Mouse (Mus musculus): Measurements from ENCODE around the gene Rbm19.
A peak's percentile ranks its signal among the peaks of the same experiment; 100 is the strongest.
"Not testable (repeated sequence)": the region's sequence is repeated elsewhere in the genome, so short reads cannot be mapped to it uniquely, and the experiment has no call there.

Gene Rbm19

DNA sequence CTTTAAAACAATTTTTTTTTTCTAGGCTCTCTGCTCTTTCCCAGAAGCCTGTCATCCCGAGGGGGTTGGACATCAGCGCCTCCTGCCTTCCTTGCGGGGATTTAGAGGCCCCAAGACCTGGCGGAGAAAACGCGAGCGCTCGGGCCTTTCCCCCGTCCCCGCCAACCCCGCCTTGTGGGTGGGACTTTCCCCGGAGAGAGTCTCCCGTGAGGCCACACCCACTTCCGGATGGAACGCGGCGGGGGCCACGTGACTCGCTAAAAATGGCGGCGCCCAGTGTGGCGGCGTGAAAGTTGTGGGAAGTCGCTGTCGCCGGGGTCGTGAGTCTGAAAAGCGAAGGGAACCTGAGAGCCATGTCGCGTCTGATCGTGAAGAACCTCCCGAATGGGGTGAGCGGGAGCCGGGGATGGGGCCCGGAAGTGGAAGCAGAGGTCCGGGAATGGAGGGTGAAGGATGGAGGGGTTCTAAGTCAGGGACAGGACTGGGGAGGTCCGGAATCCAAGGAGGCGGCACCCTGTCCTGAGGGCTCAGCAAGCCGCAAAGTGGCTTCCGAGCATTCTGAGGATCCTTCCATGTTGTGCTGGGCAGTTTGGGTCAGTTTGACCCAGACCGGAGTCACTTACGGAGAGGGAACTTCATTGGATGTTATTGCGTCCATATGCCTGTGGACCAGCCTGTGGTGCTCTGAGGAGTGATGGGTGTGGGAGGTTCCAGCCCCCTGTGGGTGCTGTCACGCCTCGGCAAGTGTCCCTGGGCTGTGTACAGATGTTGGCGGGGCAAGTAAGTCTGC is at the start of gene Rbm19:
TSS of gene Rbm19 (plus strand) at position 205 of the 790 bp plus-strand sequence.
- peak; percentile 85 for DNase-seq (ENCODE audit: low read depth, low spot score)

DNA sequence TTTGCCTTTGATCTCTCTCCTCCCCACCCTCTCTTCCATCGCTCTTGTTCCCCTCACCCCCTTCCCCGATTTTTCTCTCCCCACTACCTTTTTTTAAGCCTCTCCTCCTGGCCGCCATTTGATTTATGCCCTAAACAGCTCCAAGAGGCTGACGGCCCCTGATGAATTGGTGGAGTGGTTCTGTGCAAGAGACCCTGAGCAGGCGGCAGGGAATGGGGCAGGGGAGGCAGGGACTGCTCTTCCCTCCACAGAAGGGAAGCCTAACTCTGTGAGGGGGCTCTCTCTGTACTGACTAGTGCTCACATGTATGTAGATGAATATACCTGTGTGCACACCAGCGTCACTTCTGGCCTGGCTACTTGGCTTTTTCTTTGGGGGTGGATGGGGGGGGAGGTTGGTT is 49.0 kb upstream of the Rbm19 start:
- DNase-seq (ENCODE audit: low read depth, low spot score): no peak

DNA sequence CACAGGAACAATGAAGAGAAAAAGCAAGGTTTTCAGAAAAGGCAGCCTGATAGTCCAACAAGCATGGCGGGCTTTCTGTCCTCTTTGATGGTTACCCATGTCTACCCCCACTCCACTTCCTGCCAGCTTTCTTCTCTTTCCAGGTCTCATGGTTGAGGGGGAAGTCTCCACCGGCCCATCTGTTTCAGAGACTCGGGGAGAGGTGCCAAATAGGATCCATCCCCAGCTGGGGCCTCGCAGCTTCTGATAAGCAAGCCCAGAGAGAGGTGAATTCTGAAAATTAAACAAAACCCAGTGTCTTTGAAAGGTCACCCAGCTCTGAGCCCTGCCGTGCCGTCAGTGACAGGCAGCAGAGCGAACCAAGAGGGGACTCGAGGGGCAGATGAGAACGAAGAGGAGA is 42.2 kb upstream of the Rbm19 start:
- no peak for DNase-seq (ENCODE audit: low read depth, low spot score)

DNA sequence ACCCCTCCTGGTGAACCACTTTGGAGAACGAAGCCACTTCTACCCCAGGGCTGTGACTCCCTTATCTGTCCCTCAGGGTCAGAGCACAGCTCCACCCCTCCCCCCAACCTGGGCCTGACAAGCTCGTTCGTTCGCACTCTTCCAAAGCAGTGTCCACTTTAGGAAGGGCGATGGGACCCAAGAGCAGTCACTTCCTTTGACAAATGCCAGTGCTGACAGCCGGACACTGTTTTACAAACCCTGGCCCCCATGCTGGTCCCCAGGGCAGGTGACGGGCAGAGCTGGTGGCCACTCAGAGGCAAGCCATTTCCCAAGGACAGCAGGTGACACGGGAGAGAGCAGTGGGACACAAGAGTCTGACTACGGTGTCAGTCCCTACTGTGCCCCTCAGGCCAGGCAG is 36.2 kb upstream of the Rbm19 start:
- no peak for DNase-seq (ENCODE audit: low read depth, low spot score)

DNA sequence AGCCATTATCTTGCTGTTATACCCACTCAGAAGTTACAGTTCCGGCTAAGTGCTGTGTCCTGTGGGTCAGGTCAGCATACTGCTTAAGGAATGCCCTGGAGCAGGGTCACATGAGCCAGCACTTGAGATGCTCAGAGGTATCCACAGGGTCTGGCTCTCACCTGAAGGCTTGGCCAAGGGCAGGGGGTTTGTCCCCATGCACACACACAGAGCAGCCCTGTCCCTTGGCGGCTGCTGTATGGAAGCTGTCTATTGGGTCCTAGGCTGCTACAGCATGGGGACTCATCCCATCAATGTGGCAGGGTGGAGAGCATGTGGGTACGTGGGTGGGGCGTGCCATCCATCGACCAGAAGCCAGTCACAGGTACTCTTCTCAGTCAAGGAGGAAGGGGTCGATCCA is 35.8 kb upstream of the Rbm19 start:
- DNase-seq (ENCODE audit: low read depth, low spot score): no peak

DNA sequence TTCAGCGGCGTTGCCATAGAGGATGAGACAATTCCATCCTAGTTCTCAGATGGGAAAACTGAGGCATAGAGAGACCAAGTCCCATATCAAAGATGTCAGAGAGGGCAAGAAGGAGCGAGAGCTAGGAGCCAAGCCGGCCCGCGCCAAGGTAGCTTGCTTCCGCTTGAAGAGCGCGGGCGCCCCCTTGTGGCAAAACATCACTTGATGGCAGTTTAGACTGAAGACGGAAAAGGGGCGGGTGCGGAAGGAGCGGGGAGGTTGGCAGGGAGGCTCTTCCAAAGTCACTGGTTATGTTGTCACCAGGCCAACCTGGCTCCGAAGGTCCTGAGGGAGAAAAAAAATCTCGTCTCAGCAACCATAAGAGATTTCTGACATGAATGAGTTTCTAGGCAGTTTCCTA is 27.7 kb upstream of the Rbm19 start:
- DNase-seq (ENCODE audit: low read depth, low spot score): peak; percentile 57

DNA sequence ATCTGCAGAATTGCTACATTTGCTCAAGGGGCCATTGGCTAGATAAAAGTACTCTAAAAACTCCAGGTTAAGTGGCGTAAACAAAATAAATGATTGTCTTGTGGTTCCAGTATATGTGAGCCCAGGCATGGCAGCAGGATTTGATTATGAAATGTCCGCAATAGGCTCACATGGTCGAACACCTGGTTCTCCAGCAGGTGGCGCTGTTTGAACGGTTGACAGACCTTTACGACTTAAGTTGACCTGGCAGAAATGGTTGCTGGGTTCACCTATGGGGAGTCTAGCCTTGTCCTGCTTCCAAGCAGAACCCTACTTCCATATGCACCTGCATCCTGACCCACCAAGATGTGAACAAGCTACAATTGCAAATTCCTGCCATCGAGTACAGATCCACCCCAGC is 21.7 kb upstream of the Rbm19 start:
- no peak for DNase-seq (ENCODE audit: low read depth, low spot score)

DNA sequence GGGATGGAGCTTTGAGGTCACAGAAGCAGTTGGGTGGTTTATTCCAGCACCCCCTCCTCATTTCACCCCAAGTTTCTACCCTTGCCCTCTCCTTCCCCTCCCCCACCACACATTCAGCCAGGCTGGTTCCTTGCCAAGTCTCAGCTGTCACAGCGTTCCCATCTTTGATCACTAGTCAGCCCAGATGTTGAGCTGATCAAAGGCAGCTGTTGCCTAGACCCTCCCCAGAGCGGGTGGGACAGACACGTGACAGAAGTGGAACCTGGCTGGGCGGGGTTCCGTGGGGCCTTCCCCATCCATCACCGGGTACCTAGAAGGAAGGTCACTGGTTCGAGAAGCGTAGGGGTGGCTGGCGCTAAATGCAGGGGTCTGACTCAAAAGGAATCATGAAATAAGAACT is 19.2 kb upstream of the Rbm19 start:
- DNase-seq (ENCODE audit: low read depth, low spot score): no peak

DNA sequence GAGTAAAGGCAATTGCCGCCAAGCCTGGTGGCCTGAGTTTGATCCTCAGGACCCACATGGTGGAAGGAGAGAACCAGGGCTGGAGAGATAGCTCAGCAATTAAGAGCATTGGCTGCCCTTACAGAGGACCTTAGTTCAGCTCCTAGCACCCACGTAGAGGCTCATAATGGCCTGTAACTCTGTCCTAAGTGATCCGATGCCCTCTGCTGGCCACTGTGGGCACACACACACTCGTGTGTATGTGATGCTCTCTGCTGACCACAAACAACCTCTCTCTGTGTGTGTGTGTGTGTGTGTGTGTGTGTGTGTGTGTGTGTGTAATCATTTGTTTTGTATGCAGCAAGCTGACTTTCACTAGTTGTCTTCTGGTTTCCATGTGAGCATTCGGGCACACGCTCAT is 15.5 kb upstream of the Rbm19 start:
- no peak for DNase-seq (ENCODE audit: low read depth, low spot score)

DNA sequence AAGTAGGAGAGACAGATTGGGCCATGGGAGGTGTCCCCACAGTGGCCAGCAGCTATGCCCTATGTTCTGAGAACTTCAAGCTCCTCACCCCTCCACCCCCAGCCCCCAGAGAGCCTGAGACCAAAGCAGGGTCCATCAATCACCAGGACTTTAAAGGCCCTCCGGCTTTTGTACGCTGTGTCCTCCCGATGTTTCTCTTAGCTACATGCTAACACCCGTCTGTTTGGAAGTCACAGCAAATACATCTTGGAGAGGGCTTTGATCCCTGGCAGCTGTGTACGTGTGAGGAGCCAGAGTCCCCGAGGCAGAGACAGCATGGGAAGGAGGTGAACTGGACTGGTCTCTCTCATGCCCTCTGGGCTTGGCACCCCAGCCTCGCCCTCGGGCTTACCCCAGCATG is 14.2 kb upstream of the Rbm19 start:
- no peak for DNase-seq (ENCODE audit: low read depth, low spot score)

DNA sequence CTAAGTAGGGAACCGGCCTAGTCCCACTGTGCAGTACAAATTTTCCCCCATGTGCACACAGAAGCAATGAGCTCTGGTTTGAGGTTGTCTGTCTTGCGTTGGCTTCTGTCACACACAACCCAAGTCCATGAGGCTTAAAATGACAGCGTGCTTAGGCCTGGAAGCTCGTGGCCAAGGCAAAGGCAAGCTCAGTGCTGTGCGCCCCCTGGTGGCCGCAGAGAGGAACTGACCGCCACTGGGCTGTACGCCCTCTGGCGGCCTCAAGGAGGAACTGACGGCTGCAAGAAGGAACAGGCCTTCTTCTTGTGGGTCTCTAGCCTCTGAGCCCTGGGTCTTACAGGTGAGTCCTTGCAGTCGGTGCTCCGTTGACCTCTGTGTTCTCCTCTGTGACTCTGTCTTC is 13.5 kb upstream of the Rbm19 start:
- no peak for DNase-seq (ENCODE audit: low read depth, low spot score)

DNA sequence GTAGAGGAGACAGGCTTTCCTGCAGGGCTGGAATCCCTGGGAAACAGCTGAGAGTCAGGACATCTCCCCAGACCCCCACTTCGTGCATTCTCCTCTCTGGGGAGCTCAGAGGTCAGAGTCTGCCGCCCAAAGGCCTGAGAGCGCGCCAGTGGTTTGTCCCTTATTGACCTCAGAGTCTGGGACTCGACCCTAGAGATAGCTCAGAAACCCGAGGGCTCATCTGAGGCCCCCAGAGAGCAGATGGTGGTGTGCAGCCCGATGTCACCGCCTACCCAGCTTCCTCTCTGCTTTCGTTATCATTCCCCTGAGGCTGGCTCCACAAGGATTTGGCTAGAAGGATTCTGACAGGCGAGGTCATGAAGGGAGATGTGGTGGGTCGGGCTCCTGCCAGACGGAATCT is 12.8 kb upstream of the Rbm19 start:
- DNase-seq (ENCODE audit: low read depth, low spot score): no peak

DNA sequence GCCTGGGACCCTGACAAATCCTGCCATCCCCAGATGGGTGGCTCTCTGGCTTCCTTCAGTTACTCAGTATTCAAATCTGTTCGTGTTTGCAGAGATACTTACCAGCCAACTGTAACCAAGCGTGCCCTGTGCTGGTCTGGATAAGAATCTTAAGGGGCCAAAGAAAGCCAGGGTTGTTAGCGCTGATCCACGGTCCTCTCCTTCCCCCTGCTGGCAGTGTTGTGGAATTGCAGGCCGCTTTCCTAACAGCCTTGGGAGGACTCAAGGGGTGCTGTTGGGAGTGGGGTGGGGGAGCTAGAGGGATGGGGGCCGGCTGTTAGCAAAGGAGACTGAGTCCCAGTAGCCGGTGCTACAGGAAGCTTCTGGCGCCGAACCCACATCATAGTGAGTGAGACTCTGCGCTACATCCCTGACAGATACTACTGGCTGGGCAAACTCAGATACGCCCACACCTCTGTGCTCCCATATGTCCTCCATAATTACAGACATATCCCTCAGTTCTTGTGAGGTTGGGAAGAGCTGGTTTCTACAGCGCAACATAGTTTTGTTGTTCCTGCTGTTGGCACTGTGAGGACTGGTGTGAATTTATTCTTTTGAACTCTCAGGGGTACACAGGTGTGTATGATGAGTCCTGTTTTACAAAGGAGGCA is 9.7 kb upstream of the Rbm19 start:
- no peak for DNase-seq (ENCODE audit: low read depth, low spot score)

DNA sequence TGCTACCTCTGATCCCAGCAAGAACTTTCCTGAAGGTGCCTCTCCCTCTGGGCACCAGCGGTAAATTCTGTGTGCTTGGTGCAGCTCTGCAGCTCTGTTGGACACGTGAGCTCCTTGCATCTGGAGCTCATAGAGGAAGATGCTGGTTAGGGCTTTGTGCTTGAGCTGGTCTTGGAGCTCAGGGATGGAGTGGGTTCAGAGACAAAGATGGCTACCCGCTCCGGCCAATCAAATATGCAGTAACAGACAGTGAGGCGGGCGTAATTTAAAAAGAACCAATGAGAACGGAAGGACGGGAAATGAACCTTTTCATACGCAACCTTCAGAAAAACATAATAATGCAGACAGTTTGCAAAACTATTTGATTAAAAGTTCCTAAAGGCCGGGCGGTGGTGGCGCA is 1.9 kb upstream of the Rbm19 start:
- DNase-seq (ENCODE audit: low read depth, low spot score): no peak

DNA sequence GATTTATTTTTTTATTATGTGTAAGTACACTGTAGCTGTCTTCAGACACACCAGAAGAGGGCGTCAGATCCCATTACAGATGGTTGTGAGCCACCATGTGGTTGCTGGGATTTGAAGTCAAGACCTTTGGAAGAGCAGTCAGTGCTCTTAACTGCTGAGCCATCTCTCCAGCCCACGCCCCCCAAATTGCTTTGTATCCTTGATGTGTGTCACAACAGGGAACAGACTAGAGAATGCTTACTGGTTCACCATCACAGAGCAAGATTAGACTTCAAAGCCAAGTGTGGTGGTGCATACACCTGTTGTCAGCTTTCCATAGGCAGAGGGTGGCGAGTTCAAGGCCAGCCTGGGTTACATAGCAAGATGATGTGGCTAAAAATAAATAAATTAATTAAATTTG is 896 bp downstream of the Rbm19 start:
- DNase-seq (ENCODE audit: low read depth, low spot score): not testable (repeated sequence)

DNA sequence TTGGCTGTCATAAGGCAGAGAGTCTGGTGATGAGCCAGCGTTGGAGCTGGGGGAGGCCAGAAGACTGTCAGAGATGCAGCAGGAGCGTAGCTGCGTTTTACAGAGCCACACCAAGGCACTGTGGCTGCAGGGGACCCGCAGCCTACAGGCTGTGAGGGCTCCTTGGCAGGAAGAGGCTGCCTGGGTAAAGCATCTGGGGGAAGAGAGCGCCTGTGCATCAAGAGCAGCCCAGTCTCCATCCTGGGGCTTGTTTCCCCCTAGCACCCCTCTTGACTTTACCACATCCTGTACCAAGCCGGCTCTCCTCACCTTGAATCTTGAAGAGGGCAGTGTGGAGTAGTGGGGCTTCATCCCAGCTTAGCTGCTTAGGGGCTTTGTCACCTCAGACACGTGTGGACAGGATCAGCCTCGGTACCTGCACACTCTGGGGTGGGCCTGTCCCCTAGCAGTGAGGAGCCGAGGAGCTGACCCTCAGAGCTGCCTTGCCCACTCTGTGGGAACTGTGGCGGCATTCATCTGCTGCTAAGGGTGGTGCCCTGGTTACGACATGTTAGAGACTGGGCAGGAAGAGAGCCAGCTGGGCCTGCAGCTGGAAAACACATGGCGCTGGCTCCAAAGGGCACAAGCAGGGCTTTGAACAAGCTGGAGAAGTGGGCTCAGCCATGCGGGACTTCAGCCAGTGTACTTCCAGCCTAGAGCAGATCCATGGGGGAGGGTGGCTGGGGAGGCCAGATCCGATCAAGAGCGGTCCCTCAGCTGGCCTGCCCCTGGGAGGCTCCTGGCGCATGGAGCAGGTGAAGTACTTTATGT is 8.8 kb downstream of the Rbm19 start:
- no peak for DNase-seq (ENCODE audit: low read depth, low spot score)

DNA sequence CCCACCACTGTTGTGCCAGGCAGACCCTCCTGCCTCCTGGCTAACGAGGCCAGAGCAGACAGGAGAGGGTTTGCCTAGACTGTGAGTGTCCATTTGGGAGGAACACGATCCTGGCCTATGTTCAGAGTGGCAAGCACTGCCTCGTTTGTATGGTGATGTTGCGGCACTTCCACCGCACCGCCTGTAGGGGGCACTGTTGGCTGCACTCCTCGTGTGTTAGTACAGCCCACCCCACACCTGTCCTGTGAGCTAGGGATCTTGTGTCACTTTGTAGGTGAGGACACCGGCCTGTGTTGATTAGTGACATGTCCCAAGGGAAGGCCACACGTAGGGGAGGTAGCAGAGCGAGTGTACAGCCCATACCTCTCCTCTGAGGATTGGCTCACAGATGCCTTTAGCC is 11.4 kb downstream of the Rbm19 start:
- no peak for DNase-seq (ENCODE audit: low read depth, low spot score)

DNA sequence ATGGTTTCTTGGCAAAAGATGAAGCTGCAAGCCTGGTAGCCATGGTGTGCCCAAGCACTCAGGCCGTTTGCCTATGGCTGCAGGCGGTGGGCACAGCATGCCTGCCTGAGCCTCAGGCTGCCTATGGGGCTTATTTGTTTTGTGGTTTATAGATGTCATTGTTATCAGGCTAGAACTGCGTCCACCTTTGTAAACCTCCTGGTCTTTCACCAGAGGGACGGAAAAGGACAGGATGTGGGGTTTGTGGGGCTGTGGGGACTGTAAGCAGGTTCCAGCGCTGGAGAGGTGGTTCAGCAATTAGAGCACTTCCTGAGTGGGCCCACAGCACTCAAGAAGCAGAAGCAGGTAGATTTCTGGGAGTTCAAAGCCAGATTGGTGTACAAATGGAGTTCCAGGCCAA is 12.2 kb downstream of the Rbm19 start:
- no peak for DNase-seq (ENCODE audit: low read depth, low spot score)

DNA sequence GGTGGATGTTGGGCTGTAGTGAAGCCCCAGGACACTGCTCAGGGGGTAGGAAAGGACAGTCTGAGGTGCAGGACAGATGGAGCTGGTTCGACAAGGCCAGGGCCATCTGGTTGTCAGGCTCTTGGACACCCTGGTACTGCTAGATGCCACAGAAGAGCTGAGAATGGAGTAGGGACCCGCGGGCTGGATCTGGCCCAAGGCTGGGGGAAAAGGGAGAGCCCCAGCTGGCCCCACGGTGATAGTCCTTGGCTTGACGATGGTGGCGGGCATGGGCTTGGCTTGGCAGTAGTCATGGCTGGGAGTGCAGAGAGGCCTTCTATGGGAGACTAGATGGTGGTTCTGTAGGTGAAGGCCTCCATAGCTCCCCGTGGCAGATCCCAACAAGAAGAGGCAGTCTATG is 12.8 kb downstream of the Rbm19 start:
- no peak for DNase-seq (ENCODE audit: low read depth, low spot score)

DNA sequence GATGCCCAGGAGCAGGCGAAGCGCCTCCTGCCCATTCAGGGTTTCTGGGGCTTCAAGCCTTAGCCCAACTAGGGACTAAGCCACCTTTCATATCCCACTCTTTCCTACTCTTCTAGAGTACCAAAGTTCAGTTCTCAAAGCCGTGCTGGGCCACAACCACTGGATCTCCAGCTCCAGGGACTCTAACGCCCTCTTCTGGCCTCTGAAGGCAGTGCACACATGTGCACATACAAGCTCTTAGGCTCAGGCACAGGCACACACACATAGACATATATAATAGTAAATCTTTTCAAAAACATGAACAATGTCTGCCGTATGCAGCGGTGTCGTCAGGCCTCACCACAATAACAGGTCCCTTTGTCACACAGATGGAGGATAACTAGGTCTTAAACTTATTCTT is 13.5 kb downstream of the Rbm19 start:
- DNase-seq (ENCODE audit: low read depth, low spot score): no peak

DNA sequence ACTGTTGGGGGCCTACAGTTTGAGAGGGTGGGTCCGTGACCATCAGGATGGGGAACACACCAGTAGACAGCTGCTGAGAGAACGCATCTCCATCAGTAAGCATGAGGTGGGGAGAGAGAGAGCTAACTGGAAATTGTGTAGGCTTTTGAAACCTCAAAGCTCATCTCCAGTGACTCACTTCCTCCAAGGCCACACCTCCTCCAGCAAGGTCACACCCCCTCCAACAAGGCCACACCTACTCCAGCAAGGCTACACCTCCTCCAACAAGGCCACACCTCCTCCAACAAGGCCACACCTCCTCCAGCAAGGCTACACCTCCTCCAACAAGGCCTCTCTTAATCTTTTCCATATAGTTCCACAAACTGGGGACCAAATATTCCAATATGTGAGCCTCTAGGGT is 13.9 kb downstream of the Rbm19 start:
- DNase-seq (ENCODE audit: low read depth, low spot score): no peak

DNA sequence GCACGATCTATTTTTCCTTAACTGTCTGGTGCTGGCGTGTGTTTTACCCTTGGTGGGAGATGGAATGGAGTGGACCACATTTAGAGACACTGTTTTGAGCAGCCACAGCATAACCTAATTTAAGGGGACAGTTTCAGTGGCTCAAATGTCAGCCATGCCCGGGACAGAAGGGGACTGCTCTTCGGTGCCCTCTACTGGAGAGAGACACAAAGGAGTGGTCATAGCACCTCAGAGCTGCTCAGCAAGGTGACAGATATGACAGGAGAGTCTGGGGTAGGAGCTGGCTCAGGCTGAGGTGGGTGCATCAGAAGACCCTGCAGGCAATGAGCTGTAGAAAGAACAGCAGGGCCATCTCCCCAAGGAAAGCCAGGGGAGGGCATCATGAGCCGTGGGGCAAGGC is 15.3 kb downstream of the Rbm19 start:
- DNase-seq (ENCODE audit: low read depth, low spot score): no peak

DNA sequence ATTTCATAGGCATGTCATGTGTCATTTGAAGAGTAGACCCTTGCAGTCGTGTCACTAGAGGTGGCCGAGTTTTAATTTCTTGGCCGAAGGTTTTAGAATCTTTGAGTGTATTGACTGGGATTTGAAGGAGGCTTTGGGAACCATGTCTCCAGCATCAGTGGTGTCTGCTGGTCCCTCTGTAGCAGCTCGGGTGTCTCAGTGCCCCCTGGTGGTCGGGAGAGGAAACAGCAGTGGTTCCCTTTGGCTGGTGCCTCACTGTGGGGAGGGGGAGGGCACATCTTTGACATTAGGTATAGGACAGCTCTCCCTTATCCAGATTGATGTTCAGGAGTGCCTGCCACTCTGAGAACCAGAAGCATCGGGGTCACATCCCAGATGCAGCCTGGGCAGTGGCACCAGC is 17.7 kb downstream of the Rbm19 start:
- DNase-seq (ENCODE audit: low read depth, low spot score): no peak

Data from telencephalon, adult 2 months (tissue).